ENCODE assay signal across 14 mouse cellular contexts in the genomic region with DNA sequence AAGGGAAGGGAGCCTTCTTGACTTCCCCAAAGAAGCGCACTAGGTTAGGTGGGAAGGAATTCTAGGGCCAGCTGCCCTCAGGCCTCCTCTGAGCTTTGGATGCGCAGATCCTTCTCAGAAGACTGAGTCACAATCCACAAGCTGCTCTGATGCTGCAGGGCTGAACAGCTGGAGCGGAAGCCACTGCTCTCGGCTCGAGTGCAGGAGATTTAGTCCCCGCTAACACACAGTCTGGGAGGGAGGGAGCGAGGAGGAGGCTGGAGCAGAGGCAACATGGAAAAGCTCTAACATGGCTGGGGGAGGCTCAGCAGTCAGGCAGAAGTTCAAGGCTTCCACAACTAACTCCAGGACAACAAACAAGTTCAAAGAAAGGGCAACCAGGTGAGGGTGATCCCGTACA. TPM values are rescaled to one million over a fixed set of nuclear protein-coding genes. Genes with fewer than 3 reads are reported as not detected.
A peak's percentile ranks its signal among the peaks of the same experiment; 100 is the strongest.
DNase-seq lines count a peak whose midpoint lies in the region; ATAC-seq and TF ChIP-seq lines count a peak whose summit lies in the region.
"Had no signal": no experiment of that assay in that cellular context is flagged by ENCODE, and none has a peak within 500 bp of the region (broad histone marks: within the 10 kb centered on the region; RNA-seq: fewer than 3 reads in every experiment).

No protein-coding gene starts in this region.

- no peak for TF ChIP-seq CTCF in layer of hippocampus, adult 2 months (conservative IDR thresholded peaks at IDR 0.05)

- peak overlapping the region; percentile 32; the same call in 1 of the 2 replicates for H3K27ac ChIP-seq in layer of hippocampus, adult 2 months
- H3K27ac ChIP-seq: midbrain, embryonic 15.5 days; neural tube, embryonic 13.5 days had no signal

- no peak overlapping the region for H3K4me3 ChIP-seq in layer of hippocampus, adult 2 months
- H3K4me3 ChIP-seq: midbrain, embryonic 15.5 days; neural tube, embryonic 13.5 days had no signal

- peak; percentile 92 for ATAC-seq in frontal cortex, adult (ENCODE audit: low TSS enrichment)
- ATAC-seq in megakaryocyte-erythroid progenitor cell, adult 5-6 weeks (replicated peaks; ENCODE audit: low FRiP score, low TSS enrichment, poor library complexity, severe bottlenecking): no peak
- ATAC-seq: midbrain, embryonic 15.5 days had no signal

- no peak for DNase-seq in frontal cortex, postnatal 25 days (ENCODE audit: low spot score in 2 of 2)
- DNase-seq in layer of hippocampus, adult 2 months (ENCODE audit: low spot score in 2 of 2): peak; percentile 25 to 57
- DNase-seq in layer of hippocampus, postnatal 10 days (ENCODE audit: low spot score in 2 of 2): no peak
- peak; percentile 42 for DNase-seq in 3T3-L1 (ENCODE audit: low read depth, low spot score)
- DNase-seq in heart, postnatal 4 days: peak; percentile 25
- no peak for DNase-seq in ovary, postnatal 14 days (ENCODE audit: low spot score)
- DNase-seq: cerebellum, adult 11-12 months; kidney, postnatal 14 days; lung, postnatal 36 days; spleen, adult 18-20 months had no signal

RNA-seq across cellular contexts. Expression of gene Psmd4, which starts 15.7 kb away (rescaled TPM):
- 100 to 1,000 TPM; 158 to 160 TPM for total RNA-seq in layer of hippocampus, adult 2 months (2021)
- total RNA-seq in layer of hippocampus, postnatal 10 days (2021): 100 to 1,000 TPM; 160 to 174 TPM
- total RNA-seq in heart, postnatal 4 days (2021): 100 to 1,000 TPM; 145 to 147 TPM
- total RNA-seq in megakaryocyte-erythroid progenitor cell, adult 5-6 weeks (2014; fragmentation: Nextera tagmentation): 190 and 212 TPM in 2 replicates
- total RNA-seq in megakaryocyte-erythroid progenitor cell, adult 5-6 weeks (2017): 336 and 456 TPM in 2 replicates

RNA-seq across cellular contexts. Expression of gene Zfp687, which starts 42.8 kb away (rescaled TPM):
- 10 to 100 TPM; 26.2 to 26.6 TPM for total RNA-seq in layer of hippocampus, adult 2 months (2021)
- 10 to 100 TPM; 26.4 to 30.8 TPM for total RNA-seq in layer of hippocampus, postnatal 10 days (2021)
- total RNA-seq in heart, postnatal 4 days (2021): 10 to 100 TPM; 30.7 to 33.4 TPM
- 16.8 and 25.9 TPM in 2 replicates for total RNA-seq in megakaryocyte-erythroid progenitor cell, adult 5-6 weeks (2014; fragmentation: Nextera tagmentation)
- total RNA-seq in megakaryocyte-erythroid progenitor cell, adult 5-6 weeks (2017): 13.0 and 42.4 TPM in 2 replicates

RNA-seq across cellular contexts. Expression of gene Pip5k1a, which starts 48.7 kb away (rescaled TPM):
- 10 to 100 TPM; 64.1 to 71.0 TPM for total RNA-seq in layer of hippocampus, adult 2 months (2021)
- 10 to 100 TPM; 34.5 to 41.9 TPM for total RNA-seq in layer of hippocampus, postnatal 10 days (2021)
- 10 to 100 TPM; 30.9 to 33.7 TPM for total RNA-seq in heart, postnatal 4 days (2021)
- total RNA-seq in megakaryocyte-erythroid progenitor cell, adult 5-6 weeks (2014; fragmentation: Nextera tagmentation): 28.8 and 29.3 TPM in 2 replicates
- total RNA-seq in megakaryocyte-erythroid progenitor cell, adult 5-6 weeks (2017): 20.5 and 23.8 TPM in 2 replicates

RNA-seq across cellular contexts. Expression of gene Vps72, which starts 52.7 kb away (rescaled TPM):
- 10 to 100 TPM; 43.5 to 46.1 TPM for total RNA-seq in layer of hippocampus, adult 2 months (2021)
- 10 to 100 TPM; 44.4 to 47.7 TPM for total RNA-seq in layer of hippocampus, postnatal 10 days (2021)
- total RNA-seq in heart, postnatal 4 days (2021): 10 to 100 TPM; 48.4 to 51.8 TPM
- 62.9 and 64.1 TPM in 2 replicates for total RNA-seq in megakaryocyte-erythroid progenitor cell, adult 5-6 weeks (2014; fragmentation: Nextera tagmentation)
- 105 and 121 TPM in 2 replicates for total RNA-seq in megakaryocyte-erythroid progenitor cell, adult 5-6 weeks (2017)

Comparison
In these comparisons a context has a peak if more than half of its experiments do, and no peak if none do; other contexts are left out.
1. DNase-seq: peak in layer of hippocampus, adult 2 months (2 of 2), 3T3-L1 (single experiment) and heart, postnatal 4 days (single experiment); none in frontal cortex, postnatal 25 days (0 of 2), layer of hippocampus, postnatal 10 days (0 of 2) and ovary, postnatal 14 days (single experiment).